Mouse (Mus musculus): ENCODE measurements at regions not wholly inside any gene's neighbourhood (a gene's known extent, or its start where the extent isn't known, plus 50 kb on each side); places are given as distances from the start of the nearest gene placed in this dataset.

DNA sequence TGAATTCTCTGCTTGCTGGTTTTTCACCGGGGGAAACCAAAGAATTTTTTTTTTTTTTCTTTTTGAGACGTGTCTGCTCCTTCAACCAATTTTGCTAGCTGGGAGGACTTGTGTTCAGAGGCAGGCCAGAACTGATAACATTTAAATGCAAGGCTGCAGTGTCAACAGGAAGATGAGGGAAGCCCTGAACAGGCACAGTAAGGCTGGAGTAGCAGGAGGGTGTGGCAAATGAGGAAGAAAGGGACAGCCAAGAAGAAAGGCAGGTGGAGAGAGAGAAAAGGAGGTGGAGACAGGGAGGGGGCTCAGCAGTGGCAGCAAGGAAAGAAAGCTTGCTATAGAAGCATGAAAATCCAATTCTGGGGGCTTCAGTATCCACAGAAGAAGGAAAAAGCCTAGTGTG lies 130.4 kb upstream of the Cadm1 start:
- no peak for DNase-seq (ENCODE audit: low read depth)

DNA sequence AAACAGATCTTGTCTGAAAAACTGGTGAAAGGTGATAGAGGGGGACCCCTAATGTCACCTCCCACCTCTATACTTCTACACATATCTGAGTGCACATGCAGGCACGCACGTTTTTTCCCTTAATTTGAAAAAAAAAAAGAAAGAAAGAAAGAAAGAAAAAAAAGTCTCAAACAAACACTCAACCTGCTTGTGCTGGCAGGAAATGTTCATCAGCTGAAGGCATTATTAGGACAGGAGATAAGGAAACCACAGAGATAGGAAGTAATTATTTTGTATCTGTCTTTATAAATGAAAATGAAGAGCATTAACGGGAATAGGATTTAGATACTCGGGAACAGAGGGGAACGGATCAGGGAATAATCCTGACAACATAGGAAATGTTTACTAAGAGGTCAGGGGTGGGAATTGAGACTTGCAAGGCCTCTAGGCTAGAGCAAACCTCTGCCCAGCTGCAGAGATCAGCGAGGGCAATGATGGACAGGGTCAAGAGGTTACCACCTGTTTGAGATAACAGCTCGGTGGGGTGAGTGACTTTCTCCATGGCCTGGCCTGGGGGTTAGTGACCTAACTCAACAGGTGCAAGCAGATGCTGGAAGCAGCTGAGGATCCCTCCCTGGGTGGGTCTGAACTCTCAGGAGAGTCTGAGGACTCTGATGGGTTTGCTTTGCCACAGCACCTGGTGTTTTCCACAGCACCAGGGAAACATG lies 129.7 kb upstream of the Cadm1 start:
- DNase-seq (ENCODE audit: low read depth) = no peak

DNA sequence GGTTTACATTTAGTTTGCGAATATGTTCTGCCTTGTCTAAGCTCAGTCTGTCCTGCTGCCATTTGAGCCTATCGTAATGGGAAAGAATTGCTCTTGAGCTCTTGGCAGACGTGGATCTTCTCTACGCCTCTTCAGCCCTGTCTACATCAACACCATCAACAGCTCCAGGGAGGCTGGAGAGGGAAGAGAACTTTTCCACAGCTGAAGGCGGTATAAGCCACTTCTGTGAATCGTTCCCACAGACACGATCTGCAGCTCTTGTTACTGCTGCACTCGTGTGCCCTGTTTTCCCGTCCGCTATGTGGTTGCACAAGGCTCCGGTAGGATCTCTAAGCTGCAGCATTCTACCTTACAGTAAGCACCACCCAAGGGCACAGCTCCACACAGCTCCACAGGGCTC lies 128.5 kb upstream of the Cadm1 start:
- DNase-seq (ENCODE audit: low read depth) = no peak

GRCm38 (mm10) chr9:47403317-47403716 lies 126.7 kb upstream of the Cadm1 start:
- no peak for DNase-seq (ENCODE audit: low read depth)

DNA sequence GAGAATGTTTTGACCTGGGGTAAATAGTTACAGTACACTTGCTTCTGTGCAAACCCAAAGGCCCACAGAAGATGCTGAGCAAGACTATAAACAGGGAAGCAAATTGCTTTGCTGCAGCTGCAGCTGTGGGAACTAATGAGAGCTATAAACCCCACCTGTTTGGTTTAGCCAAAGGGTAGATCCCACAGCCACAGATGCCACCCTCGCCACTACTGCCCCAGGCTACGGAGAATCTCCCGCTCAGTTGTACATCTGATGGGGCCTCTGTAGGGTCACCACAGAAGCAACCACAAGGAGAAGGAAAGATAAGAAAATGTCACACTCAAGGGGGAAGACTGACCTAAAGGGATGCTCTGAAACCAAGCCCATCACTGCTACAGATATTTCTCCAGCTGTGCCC lies 125.2 kb upstream of the Cadm1 start:
- DNase-seq (ENCODE audit: low read depth) = no peak

- DNase-seq (ENCODE audit: low read depth) = no peak
These were observed 124.4 kb upstream of the Cadm1 start for GRCm38 (mm10) chr9:47405547-47405946.

DNA sequence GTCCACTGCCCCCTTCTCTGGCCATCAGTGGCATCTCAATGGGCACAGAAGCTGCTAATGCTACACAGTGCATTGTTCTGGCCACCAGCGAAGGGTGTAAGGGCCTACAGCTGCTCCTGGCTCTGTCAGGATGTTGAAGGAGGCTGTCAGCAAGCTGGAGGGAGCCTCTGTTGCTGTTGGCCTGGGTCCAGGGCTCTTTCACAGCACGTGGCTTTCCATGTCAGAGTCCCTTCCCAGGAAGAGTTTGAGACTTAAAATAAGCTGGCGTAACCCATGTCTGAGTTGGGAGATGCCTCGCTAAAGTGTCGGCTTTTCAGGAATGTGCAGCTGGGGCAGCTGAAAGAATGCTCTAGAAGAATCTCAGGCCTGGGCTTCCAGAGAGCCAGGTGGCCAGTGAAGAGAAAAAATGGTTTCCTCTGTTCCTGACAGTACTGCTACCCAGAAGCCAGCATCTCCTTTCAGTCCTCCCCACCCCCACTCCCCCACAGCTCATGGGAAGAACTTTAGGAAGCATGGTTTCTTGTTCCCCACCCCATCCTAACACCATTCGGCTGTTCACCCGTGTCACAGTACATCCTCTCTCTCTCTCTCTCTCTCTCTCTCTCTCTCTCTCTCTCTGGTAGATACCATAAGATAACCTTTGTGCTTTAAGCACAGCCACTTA lies 122.8 kb upstream of the Cadm1 start:
- DNase-seq (ENCODE audit: low read depth) = no peak

DNA sequence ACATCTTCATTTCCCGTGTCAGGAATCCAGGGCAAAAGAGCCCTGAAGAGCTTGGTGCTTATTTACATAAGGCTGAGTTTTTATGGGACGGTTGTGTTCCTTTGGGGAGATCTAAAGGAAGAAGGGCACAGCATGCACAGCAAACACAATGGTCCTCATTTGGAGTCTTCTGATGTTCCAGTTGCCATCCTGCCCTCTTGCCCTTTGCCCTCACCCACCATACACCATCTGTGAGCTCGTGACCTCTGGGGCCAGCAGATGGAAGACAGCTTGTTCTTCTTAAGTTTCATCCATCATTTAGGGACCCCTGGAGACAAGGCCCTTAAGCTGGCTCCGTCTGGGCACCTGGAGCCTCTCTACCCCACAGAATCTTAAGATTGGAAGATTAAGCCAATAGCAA lies 121.9 kb upstream of the Cadm1 start:
- no peak for DNase-seq (ENCODE audit: low read depth)

- DNase-seq (ENCODE audit: low read depth) = no peak
These were observed 120.4 kb upstream of the Cadm1 start for GRCm38 (mm10) chr9:47409579-47409978.

DNA sequence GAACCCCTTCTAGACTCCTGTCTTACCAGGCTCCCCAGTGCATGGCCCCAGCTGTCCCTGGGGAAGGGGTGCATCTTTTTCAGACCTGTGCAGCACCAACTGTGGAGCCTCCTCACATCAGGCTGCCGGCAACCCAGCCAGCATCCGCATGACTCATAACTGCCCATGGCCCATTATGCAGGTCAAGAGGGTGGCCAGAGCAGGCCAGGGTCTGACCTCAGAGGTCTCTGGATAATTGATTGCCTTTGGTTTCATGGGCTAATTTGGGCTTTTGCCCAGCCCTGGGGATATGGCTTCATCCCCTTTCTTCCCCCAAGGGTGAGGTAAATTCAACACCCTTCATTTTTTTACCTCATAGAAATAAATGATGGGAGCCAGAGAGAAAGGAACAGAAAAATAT lies 117.2 kb upstream of the Cadm1 start:
- no peak for DNase-seq (ENCODE audit: low read depth)

DNA sequence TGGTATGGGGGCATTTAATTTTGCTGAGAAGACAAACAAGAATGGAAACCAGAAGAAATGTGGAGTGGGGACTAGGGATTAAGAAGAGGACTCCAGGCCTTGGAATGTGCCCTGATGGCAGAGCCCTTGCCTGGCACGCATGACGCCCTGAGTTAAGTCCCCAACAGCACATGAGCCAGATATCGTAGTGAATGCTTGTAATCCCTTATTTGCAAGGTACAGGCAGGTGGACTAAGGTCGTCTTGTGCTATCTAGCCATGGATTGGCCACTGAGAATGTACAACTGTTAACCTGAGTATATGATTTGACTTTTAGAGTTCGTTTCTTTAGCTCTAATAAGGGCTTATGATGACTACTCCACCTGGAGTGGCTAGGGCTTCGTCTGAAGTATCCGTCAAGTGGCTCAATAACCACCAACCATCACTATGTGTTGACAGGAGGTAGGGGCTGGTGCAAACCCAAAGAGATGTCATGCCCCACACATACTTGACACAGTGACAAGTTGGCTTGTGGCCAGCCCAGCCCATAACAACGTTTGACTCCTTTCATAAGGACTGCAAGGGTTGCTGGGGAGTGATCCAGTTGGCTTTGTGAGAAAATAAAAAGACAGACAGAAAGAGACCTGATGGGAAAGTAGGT lies 115.5 kb upstream of the Cadm1 start:
- DNase-seq (ENCODE audit: low read depth) = no peak

- DNase-seq (ENCODE audit: low read depth) = no peak
These were observed 107.8 kb upstream of the Cadm1 start for GRCm38 (mm10) chr9:47422151-47422599.

GRCm38 (mm10) chr9:47422741-47423461 lies 107.1 kb upstream of the Cadm1 start:
- DNase-seq (ENCODE audit: low read depth) = no peak

- no peak for DNase-seq (ENCODE audit: low read depth)
These were observed 106.5 kb upstream of the Cadm1 start for GRCm38 (mm10) chr9:47423462-47423832.

GRCm38 (mm10) chr9:47424191-47424590 lies 105.8 kb upstream of the Cadm1 start:
- no peak for DNase-seq (ENCODE audit: low read depth)

GRCm38 (mm10) chr9:47426712-47427111 lies 103.3 kb upstream of the Cadm1 start:
- DNase-seq (ENCODE audit: low read depth) = no peak

- DNase-seq (ENCODE audit: low read depth) = no peak
These were observed 101.1 kb upstream of the Cadm1 start for GRCm38 (mm10) chr9:47428710-47429341.

GRCm38 (mm10) chr9:47429691-47430090 lies 100.3 kb upstream of the Cadm1 start:
- no peak for DNase-seq (ENCODE audit: low read depth)

- DNase-seq (ENCODE audit: low read depth) = no peak
These were observed 97.3 kb upstream of the Cadm1 start for GRCm38 (mm10) chr9:47432715-47433114.

DNA sequence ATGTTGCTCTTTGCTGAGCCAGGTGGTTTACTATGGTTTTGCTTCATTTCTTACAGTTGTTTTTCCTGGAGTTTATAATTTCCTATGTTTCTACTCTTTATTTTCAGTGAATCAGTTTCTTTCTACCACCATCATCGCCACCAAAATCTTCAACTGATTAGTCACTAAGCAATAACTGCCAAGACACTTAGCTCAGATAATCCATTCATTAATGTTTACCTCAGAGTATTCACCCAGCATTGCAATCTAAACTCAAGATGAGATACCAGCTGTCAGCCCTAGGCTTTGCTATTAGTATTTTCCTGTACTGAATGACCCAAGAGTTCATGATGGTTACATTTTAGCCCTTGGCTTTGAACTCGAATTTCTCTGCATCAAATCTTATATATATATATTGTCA lies 96.8 kb upstream of the Cadm1 start:
- DNase-seq (ENCODE audit: low read depth) = no peak

DNA sequence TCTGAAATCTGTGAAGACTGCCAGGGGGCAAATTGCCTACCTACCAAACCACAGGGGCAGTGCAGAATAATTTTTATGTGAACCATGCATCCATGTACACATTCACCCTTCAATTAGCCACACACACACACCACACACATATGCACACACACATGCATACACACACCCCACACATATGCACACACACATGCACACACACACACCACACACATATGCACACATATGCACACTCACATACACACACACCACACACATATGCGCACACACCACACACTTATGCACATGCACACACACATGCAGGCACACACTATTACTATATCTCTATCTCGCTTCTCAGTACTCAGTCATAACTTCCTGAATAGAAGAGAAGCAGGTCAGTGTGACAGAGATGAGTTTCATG lies 95.9 kb upstream of the Cadm1 start:
- no peak for DNase-seq (ENCODE audit: low read depth)

DNA sequence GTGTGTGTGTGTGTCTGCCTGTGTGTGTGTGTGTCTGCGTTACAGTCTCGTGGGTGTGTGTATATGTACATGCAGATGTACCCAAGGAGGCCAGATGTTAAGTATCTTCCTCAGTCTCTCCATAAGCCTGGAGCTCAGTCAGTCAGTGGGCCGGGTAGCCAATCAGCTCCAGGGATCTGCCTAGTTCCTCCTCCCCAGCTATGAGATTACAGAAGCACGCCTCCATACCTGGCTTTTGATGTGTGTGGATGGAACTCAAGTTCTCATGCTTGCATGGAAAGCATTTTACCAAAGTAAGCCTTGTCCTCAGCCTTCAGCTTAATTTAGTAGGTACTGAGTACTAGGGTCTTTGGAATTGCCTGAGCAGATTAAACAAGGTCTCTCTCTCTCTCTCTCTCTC lies 91.0 kb upstream of the Cadm1 start:
- no peak for DNase-seq (ENCODE audit: low read depth)

Measured in 416B (cell line).